Mouse (Mus musculus) kidney, embryonic 14.5 days (tissue): ENCODE data around the gene Gm44805. TPM values are rescaled to one million over a fixed set of nuclear protein-coding genes. Genes with fewer than 3 reads are reported as not detected.

Source experiments
- ATAC-seq: fragments of 200-750 bp; cut with Nextera tagmentation; 2 replicates; pipeline ENCODE4 v1.8.0; 2017; ENCODE audit warnings: moderate number of reproducible peaks, mild to moderate bottlenecking, moderate TSS enrichment, moderate library complexity; ENCODE audit not compliant: low FRiP score, low TSS enrichment
- H3K27ac ChIP-seq: fragments of 300-500 bp; sonication (generic); 2 replicates; pipeline ENCODE4 v1.5.1; 2014; ENCODE audit warnings: low read depth, mild to moderate bottlenecking, low read length, moderate library complexity, mixed read lengths
- H3K27me3 ChIP-seq: fragments of 300-500 bp; sonication (generic); 2 replicates; pipeline ENCODE4 v1.6.1; 2014; ENCODE audit warnings: mild to moderate bottlenecking, low read length; ENCODE audit not compliant: control insufficient read depth, insufficient read depth
- H3K36me3 ChIP-seq: fragments of 300-500 bp; sonication (generic); 2 replicates; pipeline ENCODE4 v1.6.1; 2014; ENCODE audit warnings: low read length, mixed read lengths; ENCODE audit not compliant: control insufficient read depth, insufficient read depth
- H3K4me1 ChIP-seq: fragments of 300-500 bp; sonication (generic); 2 replicates; pipeline ENCODE4 v1.6.1; 2014; ENCODE audit warnings: low read length, mixed read lengths; ENCODE audit not compliant: control insufficient read depth, insufficient read depth
- H3K4me2 ChIP-seq: fragments of 300-500 bp; sonication (generic); replicated peaks from 2 replicates; pipeline ENCODE4 v1.6.1; 2014; ENCODE audit warnings: low read depth, mild to moderate bottlenecking, low read length
- H3K4me3 ChIP-seq: fragments of 300-500 bp; sonication (generic); 2 replicates; pipeline ENCODE4 v1.5.1; 2014; ENCODE audit warnings: mild to moderate bottlenecking, low read length
- H3K9ac ChIP-seq: fragments of 300-500 bp; sonication (generic); 2 replicates; pipeline ENCODE4 v1.6.1; 2014; ENCODE audit warnings: low read depth, mild to moderate bottlenecking, low read length, moderate library complexity
- H3K9me3 ChIP-seq: fragments of 300-500 bp; sonication (generic); 2 replicates; pipeline ENCODE4 v1.6.1; 2016; ENCODE audit warnings: low read length; ENCODE audit not compliant: control insufficient read depth
- WGBS: fragments of 180-500 bp; shearing (Covaris S2); extraction: QIAGEN DNeasy Blood & Tissue Kit; methylation state at CpG from one replicate; pipeline ENCODE4 v1.1.7; 2014; 5-methylcytosine and 5-hydroxymethylcytosine counted together
- polyA plus RNA-seq: library from polyadenylated mRNA; unstranded; fragments of >200 nt; fragmentation: Nextera tagmentation; extraction: Ambion mirVana; gene quantifications from 2 replicates; pipeline ENCODE4 v1.2.1, GENCODE M21; 2014

The Gm44805 gene
- polyA plus RNA-seq, 1 experiment from 2014 or later = not detected

DNA sequence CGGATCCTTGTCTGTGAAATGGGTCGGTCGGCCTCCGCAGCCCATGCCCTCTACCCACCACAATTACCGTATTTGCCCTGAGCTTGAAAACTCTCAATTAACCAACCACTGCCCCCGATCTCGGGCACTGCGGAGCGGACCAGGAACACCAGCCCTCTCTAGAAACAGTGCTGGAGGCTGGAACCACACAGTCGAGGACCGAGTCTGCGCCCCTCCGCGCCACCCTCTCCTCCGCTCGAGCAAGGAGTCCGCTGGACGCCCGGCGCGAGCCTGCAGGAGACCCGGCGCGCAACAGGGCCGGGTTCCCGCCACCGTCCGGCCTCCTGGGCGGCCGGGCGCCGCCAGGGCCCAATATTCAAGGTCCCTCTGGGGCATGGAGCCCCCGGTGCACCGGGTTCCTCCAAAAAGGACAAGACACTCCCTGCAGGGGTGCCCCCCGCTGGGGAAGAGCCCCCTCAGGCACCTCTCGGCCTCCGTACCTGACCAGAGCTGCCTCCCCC, 16.7 kb downstream of the Gm44805 start:
- no peaks in the 10 kb centered on the region for H3K27me3 ChIP-seq
- H3K27ac ChIP-seq = peak overlapping the region; percentile 47; the same call in 1 of the 2 replicates

DNA sequence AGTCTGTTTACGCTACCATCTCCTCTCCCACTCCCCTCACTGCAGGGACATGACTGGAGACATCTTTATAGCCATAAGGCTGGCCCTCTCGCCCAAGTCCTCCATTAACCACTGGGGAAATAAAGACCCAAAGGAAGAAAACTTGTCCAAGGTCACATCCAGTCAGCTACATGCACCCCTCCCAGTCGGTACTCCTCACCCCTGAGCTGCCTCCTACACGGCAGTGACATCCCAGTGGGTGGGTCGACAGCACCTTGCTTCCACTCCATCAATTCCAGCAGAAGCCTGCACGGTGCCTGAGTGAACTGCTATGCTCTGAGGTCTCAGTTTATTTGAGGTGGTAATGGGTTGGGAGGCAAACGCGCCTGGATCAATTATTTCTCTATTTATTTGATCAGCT, 17.3 kb downstream of the Gm44805 start:
- Histone ChIP-seq H3K9me3 (no peaks in the 10 kb centered on the region), H3K4me3 (peak overlapping the region; percentile 100), H3K27me3 (no peaks in the 10 kb centered on the region), H3K9ac (peak overlapping the region; percentile 97), H3K27ac (no peak overlapping the region), H3K4me2 (peak overlapping the region; percentile 92), H3K4me1 (peaks cover 15% of the 10 kb centered on the region), H3K36me3 (peaks cover 6% of the 10 kb centered on the region; the same call in 1 of the 2 replicates)
- WGBS = 7% methylated on average over 8 of the region's 8 CpGs
- ATAC-seq = no peak; the same call in 1 of the 2 replicates

More for the DNA sequence above, 16.7 kb downstream of the Gm44805 start:
- no peaks in the 10 kb centered on the region for H3K9me3 ChIP-seq
- ATAC-seq = peak; percentile 63; the same call in 1 of the 2 replicates
- peak overlapping the region; percentile 92 for H3K4me2 ChIP-seq
- H3K36me3 ChIP-seq = peaks cover 4% of the 10 kb centered on the region; the same call in 1 of the 2 replicates
- peaks cover 19% of the 10 kb centered on the region for H3K4me1 ChIP-seq
- 0% methylated on average over 26 of the region's 37 CpGs for WGBS
- H3K9ac ChIP-seq = peak overlapping the region; percentile 97
- peak overlapping the region; percentile 100 for H3K4me3 ChIP-seq

DNA sequence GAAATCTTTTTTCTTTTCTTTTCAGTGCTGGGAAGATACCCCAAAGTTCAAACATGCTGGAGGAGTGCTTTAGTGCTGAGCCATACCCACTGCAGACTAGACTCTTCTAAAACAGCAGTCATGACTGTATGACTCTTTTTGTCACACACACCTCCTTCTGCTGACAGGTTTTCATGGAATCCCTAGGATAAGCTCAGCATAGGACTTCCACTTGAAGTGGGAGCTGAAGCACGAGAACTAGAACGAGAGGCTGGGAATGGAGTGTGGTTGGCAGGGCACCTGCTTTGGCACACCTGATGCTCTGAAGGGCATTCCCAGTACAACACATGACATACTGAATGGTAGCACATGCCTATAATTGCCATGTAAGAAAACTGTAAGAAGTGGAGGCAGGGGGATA, 28.6 kb downstream of the Gm44805 start:
- H3K9ac ChIP-seq = no peak overlapping the region

DNA sequence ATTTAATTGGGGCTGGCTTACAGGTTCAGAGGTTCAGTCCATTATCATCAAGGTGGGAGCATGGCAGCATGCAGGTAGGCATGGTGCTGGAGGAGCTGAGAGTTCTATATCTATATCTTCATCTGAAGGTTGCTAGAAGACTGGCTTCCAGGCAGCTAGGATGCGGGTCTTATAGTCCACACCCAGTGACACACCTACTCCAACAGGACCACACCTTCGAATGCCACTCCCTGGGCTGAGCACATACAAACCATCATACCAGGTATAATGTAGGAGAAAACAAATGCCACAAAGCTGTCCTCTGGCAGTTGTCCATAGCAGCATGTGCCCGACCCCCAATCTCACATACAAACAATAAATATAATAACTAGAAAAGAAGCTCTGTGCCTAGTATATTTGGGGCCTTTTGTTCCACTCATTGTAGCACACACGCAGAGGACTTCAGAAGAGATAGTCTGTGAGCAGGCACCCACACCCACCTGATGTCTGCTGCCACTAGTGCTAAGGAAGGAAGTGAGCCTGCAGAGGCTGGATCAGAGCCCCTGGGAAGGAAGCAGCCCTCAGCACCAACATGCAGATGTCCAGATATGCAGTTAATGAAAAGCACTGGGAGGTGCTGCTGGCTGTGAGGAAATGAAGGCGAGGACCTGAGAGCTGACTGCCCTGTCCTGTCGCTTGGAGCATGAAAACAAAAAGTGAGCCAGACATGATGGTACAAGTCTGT, 30.0 kb downstream of the Gm44805 start:
- no peak overlapping the region for H3K9ac ChIP-seq
- no peaks in the 10 kb centered on the region for H3K27me3 ChIP-seq
- H3K9me3 ChIP-seq = no peaks in the 10 kb centered on the region
- no peaks in the 10 kb centered on the region for H3K4me1 ChIP-seq
- H3K27ac ChIP-seq = no peak overlapping the region
- ATAC-seq = no peak
- no peak overlapping the region for H3K4me2 ChIP-seq
- H3K36me3 ChIP-seq = peaks cover 78% of the 10 kb centered on the region
- H3K4me3 ChIP-seq = no peak overlapping the region
- 92% methylated on average over 6 of the region's 6 CpGs for WGBS

More for the DNA sequence above, 28.6 kb downstream of the Gm44805 start:
- Histone ChIP-seq H3K9me3 (no peaks in the 10 kb centered on the region), H3K4me2 (no peak overlapping the region), H3K4me3 (no peak overlapping the region), H3K27me3 (no peaks in the 10 kb centered on the region), H3K27ac (no peak overlapping the region), H3K4me1 (no peaks in the 10 kb centered on the region), H3K36me3 (peaks cover 70% of the 10 kb centered on the region)
- ATAC-seq = no peak
- WGBS = 95% methylated on average over 2 of the region's 2 CpGs

DNA sequence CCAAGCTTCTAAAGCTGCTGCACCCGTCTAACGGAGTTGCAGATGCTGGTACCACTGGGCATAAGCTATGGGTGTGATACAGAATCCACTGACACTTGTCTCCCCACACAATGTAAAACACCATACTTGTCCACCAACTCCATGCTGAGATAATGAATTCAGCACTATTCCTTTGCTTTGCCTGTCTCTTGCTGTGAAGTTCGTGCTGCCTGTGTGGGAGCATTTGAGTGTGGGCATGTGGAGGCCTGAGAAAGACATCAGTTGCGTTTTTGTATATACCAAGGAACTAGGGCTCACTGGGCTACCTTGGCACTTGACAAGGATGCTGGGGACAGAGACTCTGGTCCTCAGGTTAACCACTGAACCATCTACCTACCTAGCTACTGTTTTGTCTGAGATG, 40.0 kb downstream of the Gm44805 start:
- ATAC-seq = no peak

DNA sequence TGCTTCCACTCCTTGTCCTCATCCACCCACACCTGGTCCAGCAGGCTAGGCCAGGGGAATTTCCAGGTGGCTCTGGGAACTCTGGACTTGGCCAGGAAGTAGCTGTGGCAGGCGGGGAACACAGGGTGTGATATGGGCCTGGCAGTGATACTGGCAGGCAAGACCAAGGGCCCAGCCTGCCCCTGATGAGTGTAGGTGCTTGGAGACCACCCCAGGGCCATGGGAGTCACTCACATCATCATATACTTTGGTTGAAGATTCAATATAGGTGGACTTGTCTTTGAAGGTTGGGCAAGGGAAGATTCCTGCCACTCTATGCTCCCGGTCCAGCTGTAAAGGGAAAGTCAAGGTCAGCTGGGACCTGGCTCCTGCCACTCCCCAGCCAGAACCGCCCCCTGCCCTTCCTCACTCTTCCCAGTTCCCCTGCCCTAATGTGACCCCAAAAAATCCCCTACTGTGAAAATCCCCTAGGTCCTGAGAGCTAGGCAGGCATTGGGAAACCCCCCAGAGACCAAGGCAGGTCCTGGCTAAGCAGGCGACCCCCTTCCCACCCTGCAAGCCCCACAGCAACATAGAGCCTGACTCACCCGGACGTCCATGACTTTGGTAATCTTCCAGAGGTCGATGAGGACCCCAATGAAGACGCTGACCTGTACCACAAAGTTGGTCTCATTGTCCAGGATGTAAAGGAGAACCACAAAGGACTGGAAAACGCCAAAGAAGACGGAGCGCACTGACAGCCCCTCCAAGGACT, 46.0 kb downstream of the Gm44805 start:
- Histone ChIP-seq H3K36me3 (peaks cover 79% of the 10 kb centered on the region), H3K9me3 (no peaks in the 10 kb centered on the region), H3K9ac (no peak overlapping the region), H3K4me1 (no peaks in the 10 kb centered on the region), H3K27me3 (no peaks in the 10 kb centered on the region), H3K27ac (no peak overlapping the region), H3K4me2 (no peak overlapping the region), H3K4me3 (no peak overlapping the region)
- 84% methylated on average over 11 of the region's 11 CpGs for WGBS
- ATAC-seq = no peak

More for the DNA sequence above, 40.0 kb downstream of the Gm44805 start:
- no peaks in the 10 kb centered on the region for H3K4me1 ChIP-seq
- no peak overlapping the region for H3K27ac ChIP-seq
- H3K4me3 ChIP-seq = no peak overlapping the region
- no peak overlapping the region for H3K9ac ChIP-seq
- no peaks in the 10 kb centered on the region for H3K9me3 ChIP-seq
- 100% methylated on average over 4 of the region's 4 CpGs for WGBS
- H3K36me3 ChIP-seq = peaks cover 95% of the 10 kb centered on the region
- H3K4me2 ChIP-seq = no peak overlapping the region
- H3K27me3 ChIP-seq = no peaks in the 10 kb centered on the region

DNA sequence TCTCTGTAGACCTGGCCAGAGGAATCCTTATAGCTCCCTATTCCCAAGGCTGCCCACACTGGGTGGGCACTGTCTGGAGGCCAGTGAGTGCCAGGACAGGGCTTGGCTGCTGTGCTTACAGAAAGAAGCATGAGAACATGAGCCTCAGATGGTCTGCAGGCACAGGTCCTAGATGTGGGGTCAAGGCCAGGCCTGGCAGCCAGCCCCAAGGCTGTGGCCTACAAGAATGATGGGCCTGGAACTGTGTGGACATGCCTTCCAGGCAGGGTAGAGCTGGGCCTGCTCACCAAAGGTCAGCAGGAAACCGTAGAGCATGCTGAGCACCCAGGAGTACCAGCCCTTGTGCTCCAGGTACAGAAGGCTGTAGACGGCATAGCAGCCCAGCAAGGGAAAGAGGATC, 46.6 kb downstream of the Gm44805 start:
- Histone ChIP-seq H3K36me3 (peaks cover 72% of the 10 kb centered on the region), H3K4me3 (no peak overlapping the region), H3K4me1 (0 out of 2 replicates have a peak, but pooled peaks cover 3% of the 10 kb centered on the region), H3K9ac (no peak overlapping the region), H3K4me2 (no peak overlapping the region), H3K27me3 (no peaks in the 10 kb centered on the region), H3K9me3 (no peaks in the 10 kb centered on the region), H3K27ac (no peak overlapping the region)
- ATAC-seq = no peak
- 95% methylated on average over 2 of the region's 2 CpGs for WGBS

DNA sequence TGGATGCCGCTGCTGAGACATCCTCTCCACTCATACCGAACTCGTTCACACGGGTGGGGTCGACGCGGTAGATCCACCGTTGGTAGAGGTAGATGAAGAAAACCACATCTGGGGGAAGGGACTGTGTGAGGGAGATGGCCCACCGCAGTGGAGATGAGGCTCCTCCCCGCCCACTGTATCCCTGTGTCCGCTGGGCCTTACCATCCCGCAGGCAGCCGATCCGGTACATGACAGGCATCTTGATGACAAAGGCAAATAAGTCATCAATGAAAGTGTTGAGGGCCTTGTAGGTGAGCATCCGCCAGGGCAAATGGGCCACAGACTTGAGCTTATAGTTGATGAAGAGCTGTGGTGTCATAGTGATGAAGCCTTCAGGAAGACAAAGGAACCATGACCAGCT, 47.4 kb downstream of the Gm44805 start:
- no peaks in the 10 kb centered on the region for H3K27me3 ChIP-seq
- no peak overlapping the region for H3K4me3 ChIP-seq
- H3K4me2 ChIP-seq = no peak overlapping the region
- no peak overlapping the region for H3K9ac ChIP-seq
- whole genome bisulfite sequencing = 92% methylated on average over 15 of the region's 15 CpGs
- H3K9me3 ChIP-seq = no peaks in the 10 kb centered on the region
- H3K4me1 ChIP-seq = 0 out of 2 replicates have a peak, but pooled peaks cover 4% of the 10 kb centered on the region
- ATAC-seq = no peak
- no peak overlapping the region for H3K27ac ChIP-seq
- H3K36me3 ChIP-seq = peaks cover 65% of the 10 kb centered on the region

DNA sequence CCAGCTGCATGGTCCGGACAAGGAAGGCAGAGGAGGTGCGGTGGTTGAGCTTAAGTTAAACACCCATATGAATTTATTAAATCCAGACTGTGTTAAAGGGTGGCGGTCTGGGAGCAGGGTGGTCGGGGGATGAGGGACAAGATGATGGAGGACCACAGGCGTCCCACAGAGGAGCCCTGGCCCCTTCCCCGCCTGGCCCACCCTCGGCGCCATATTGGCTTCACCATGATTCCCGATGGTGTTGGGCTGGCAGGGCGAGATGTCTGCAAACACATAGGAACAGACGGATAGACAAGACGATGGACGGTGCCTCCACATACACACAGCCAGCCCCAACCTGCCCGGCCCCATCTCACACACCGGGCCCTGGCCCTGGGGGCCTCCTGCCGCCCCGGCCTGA, 48.0 kb downstream of the Gm44805 start:
- H3K27me3 ChIP-seq = no peaks in the 10 kb centered on the region
- no peak overlapping the region for H3K4me2 ChIP-seq
- H3K27ac ChIP-seq = no peak overlapping the region
- H3K9me3 ChIP-seq = no peaks in the 10 kb centered on the region
- 91% methylated on average over 17 of the region's 17 CpGs for WGBS
- no peak overlapping the region for H3K9ac ChIP-seq
- H3K36me3 ChIP-seq = peaks cover 58% of the 10 kb centered on the region
- no peak overlapping the region for H3K4me3 ChIP-seq
- 0 out of 2 replicates have a peak, but pooled peaks cover 4% of the 10 kb centered on the region for H3K4me1 ChIP-seq
- no peak for ATAC-seq
